Mouse (Mus musculus) ovary, adult 2 months (tissue): ENCODE measurements around the gene Samm50. TPM values are rescaled to one million over a fixed set of nuclear protein-coding genes. Genes with fewer than 3 reads are reported as not detected.

Experiments
- polyA plus RNA-seq: library from polyadenylated mRNA; depleted of rRNA; stranded (reverse); fragments of >200 nt; gene quantifications from 2 replicates; pipeline ENCODE4 v1.2.3, GENCODE M21; 2012; rRNA removed

The Samm50 gene
- polyA plus RNA-seq = 9.0 and 10.3 TPM in 2 replicates

DNA sequence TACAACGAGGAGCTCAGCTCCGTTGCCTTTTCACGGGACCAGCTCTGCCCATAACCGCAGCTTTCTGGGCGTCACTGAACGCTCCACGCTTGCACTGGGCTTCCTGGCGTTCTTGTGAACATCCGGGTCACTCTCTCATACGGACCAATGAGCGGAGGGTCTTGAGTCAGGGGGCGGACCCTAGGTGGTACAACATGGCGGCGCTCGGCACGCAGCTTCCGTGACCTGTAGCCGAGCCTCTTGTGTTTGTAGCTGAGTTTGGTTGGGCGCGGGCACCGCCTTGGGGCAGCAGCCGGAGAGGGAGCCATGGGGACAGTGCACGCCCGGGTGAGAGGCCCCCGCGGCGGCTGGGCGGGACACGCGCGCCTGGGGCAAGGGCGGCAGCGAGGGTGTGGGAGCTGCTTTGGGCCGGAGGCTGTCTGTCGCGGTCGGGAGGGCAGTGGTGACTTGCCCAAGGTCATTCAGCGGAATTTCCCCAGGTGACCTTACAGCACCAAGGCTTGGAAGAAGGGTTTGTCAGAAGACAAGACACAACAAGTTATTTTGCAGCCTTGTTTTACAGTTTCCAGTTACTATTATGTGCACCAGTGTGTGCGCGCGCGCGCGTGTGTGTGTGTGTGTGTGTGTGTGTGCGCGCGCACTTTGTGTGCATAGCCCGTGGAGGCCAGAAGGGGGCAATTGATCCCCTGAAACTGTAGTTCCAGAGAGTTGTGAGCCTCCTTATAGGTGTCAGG, at the start of gene Samm50:
Samm50 (plus strand) TSS at position 184 of the 734 bp plus-strand sequence.

DNA sequence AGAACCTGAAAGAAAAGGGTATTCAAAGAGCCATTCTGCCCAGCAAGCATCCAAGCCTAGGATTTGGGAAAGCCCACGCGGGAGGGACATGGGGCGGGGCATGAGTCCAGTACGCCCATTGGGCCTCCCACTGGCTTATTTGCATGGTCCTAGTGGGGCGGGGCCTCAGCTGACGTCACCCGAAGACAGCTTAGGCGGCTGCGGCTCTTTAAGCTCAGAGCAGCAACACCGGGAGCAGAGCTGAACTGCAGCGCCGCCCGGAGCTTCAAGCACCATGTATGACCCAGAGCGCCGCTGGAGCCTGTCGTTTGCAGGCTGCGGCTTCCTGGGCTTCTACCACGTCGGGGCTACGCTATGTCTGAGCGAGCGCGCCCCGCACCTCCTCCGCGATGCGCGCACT, 24.4 kb upstream of the Samm50 start, which contains the start of gene Pnpla3:
Pnpla3 (plus strand) TSS at position 238 of the 400 bp plus-strand sequence.

GRCm38 (mm10) chr15:84231721-84232561, 39.9 kb downstream of the Samm50 start, which contains the start of gene Parvb:
Parvb (plus strand) TSS chr15:84232043.

Other genes starting within 250 kb of the Samm50 start
- gene Efcab6, start 126.9 kb upstream of the Samm50 start, polyA plus RNA-seq = 1.8 and 2.5 TPM in 2 replicates
- 1.3 and 1.8 TPM in 2 replicates for gene Sult4a1, start 86.5 kb upstream of the Samm50 start, polyA plus RNA-seq
- 0.36 and 0.40 TPM in 2 replicates for gene Pnpla5, start 69.1 kb upstream of the Samm50 start, polyA plus RNA-seq
- gene Pnpla3, start 24.4 kb upstream of the Samm50 start, polyA plus RNA-seq = 77.6 and 80.2 TPM in 2 replicates
- 16.7 and 39.6 TPM in 2 replicates for gene Parvb, start 39.8 kb downstream of the Samm50 start, polyA plus RNA-seq
- gene Parvg, start 131.8 kb downstream of the Samm50 start, polyA plus RNA-seq = 1.9 and 2.4 TPM in 2 replicates